In genomic region chr13:117381086-117381595, GRCm38 (mm10) we compare ENCODE assay signal across 26 mouse cellular contexts.
A peak's percentile ranks its signal among the peaks of the same experiment; 100 is the strongest.
DNase-seq lines count a peak whose midpoint lies in the region; ATAC-seq lines count a peak whose summit lies in the region.
"Had no signal": no experiment of that assay in that cellular context is flagged by ENCODE, and none has a peak within 500 bp of the region (broad histone marks: within the 10 kb centered on the region; RNA-seq: fewer than 3 reads in every experiment).

No protein-coding gene starts in this region.

- H3K9me3 ChIP-seq in embryonic facial prominence, embryonic 14.5 days (ENCODE audit: control insufficient read depth, low read length) = no peaks in the 10 kb centered on the region
- H3K9me3 ChIP-seq in embryonic facial prominence, embryonic 10.5 days = no peaks in the 10 kb centered on the region
- H3K9me3 ChIP-seq in forebrain, embryonic 11.5 days (ENCODE audit: control insufficient read depth, low read length) = no peaks in the 10 kb centered on the region
- H3K9me3 ChIP-seq: embryonic facial prominence, embryonic 13.5 days; heart, embryonic 10.5 days; heart, embryonic 13.5 days had no signal

- no peaks in the 10 kb centered on the region for H3K36me3 ChIP-seq in embryonic facial prominence, embryonic 14.5 days (ENCODE audit: control insufficient read depth, insufficient read depth, low read length)
- no peaks in the 10 kb centered on the region for H3K36me3 ChIP-seq in embryonic facial prominence, embryonic 10.5 days (replicated peaks)
- H3K36me3 ChIP-seq in forebrain, embryonic 11.5 days (ENCODE audit: control insufficient read depth, insufficient read depth, low read length) = no peaks in the 10 kb centered on the region
- H3K36me3 ChIP-seq: embryonic facial prominence, embryonic 13.5 days; heart, embryonic 10.5 days; heart, embryonic 13.5 days had no signal

- no peaks in the 10 kb centered on the region for H3K27me3 ChIP-seq in embryonic facial prominence, embryonic 14.5 days (replicated peaks; ENCODE audit: control insufficient read depth, insufficient read depth, low read length)
- no peaks in the 10 kb centered on the region for H3K27me3 ChIP-seq in embryonic facial prominence, embryonic 10.5 days (replicated peaks; ENCODE audit: low read depth, poor library complexity, severe bottlenecking)
- no peaks in the 10 kb centered on the region for H3K27me3 ChIP-seq in forebrain, embryonic 11.5 days (ENCODE audit: control insufficient read depth, insufficient read depth, low read length)
- H3K27me3 ChIP-seq: embryonic facial prominence, embryonic 13.5 days; heart, embryonic 13.5 days had no signal

- ATAC-seq in embryonic facial prominence, embryonic 14.5 days (ENCODE audit: low read depth) = no peak
- ATAC-seq in forebrain, embryonic 11.5 days (replicated peaks; ENCODE audit: low FRiP score) = no peak
- ATAC-seq: forebrain, embryonic 14.5 days; hindbrain, postnatal 0 days; inflammation-experienced regulatory T-cells, adult 6 months; intestine, embryonic 16.5 days had no signal

- no peak overlapping the region for H3K4me3 ChIP-seq in embryonic facial prominence, embryonic 14.5 days (ENCODE audit: low read depth, low read length)
- H3K4me3 ChIP-seq in embryonic facial prominence, embryonic 10.5 days = no peak overlapping the region
- no peak overlapping the region for H3K4me3 ChIP-seq in forebrain, embryonic 11.5 days (ENCODE audit: low read depth, low read length)
- H3K4me3 ChIP-seq: embryonic facial prominence, embryonic 13.5 days; heart, adult 2 months; heart, embryonic 10.5 days; heart, embryonic 13.5 days had no signal

- WGBS in embryonic facial prominence, embryonic 14.5 days = 50% methylated on average over 4 of the region's 4 CpGs
- WGBS in embryonic facial prominence, embryonic 10.5 days = 82% methylated on average over 4 of the region's 4 CpGs
- 83% methylated on average over 4 of the region's 4 CpGs for WGBS in forebrain, embryonic 11.5 days

- H3K4me1 ChIP-seq in embryonic facial prominence, embryonic 14.5 days (ENCODE audit: control insufficient read depth, insufficient read depth, low read length) = no peaks in the 10 kb centered on the region
- no peaks in the 10 kb centered on the region for H3K4me1 ChIP-seq in embryonic facial prominence, embryonic 10.5 days
- H3K4me1 ChIP-seq in forebrain, embryonic 11.5 days (replicated peaks; ENCODE audit: control insufficient read depth, insufficient read depth, low read length) = no peaks in the 10 kb centered on the region
- H3K4me1 ChIP-seq: embryonic facial prominence, embryonic 13.5 days; heart, embryonic 10.5 days; heart, embryonic 13.5 days had no signal

- no peak overlapping the region for H3K4me2 ChIP-seq in embryonic facial prominence, embryonic 14.5 days (ENCODE audit: low read depth, low read length)
- no peak overlapping the region for H3K4me2 ChIP-seq in forebrain, embryonic 11.5 days (ENCODE audit: low read depth, low read length, severe bottlenecking)
- H3K4me2 ChIP-seq: embryonic facial prominence, embryonic 13.5 days; heart, embryonic 13.5 days; hindbrain, embryonic 14.5 days had no signal

- peak; percentile 24 for DNase-seq in embryonic facial prominence, embryonic 14.5 days (ENCODE audit: low spot score)
- no peak for DNase-seq in embryonic facial prominence, embryonic 10.5 days (ENCODE audit: low spot score)
- DNase-seq in 3T3-L1 (ENCODE audit: low read depth, low spot score) (peak; percentile 95), adipocyte (ENCODE audit: low spot score) (peak; percentile 35)
- DNase-seq in forelimb bud, embryonic 11.5 days (ENCODE audit: low read depth, low spot score) = peak; percentile 14
- DNase-seq in lung, postnatal 25 days (ENCODE audit: low spot score) = no peak
- no peak for DNase-seq in forebrain, embryonic 11.5 days (ENCODE audit: low spot score)
- DNase-seq: adrenal gland, adult 8-10 months; adrenal gland, postnatal 25 days; cerebellum, adult 11-12 months; cerebellum, adult 9-10 months; cerebellum, postnatal 25 days; gastrocnemius, postnatal 10 days; gastrocnemius, postnatal 36 days; heart, adult 2 months; heart, postnatal 14 days; heart, postnatal 4 days; kidney, adult 2 months had no signal

- no peak overlapping the region for H3K27ac ChIP-seq in embryonic facial prominence, embryonic 14.5 days (replicated peaks; ENCODE audit: low read depth, low read length)
- H3K27ac ChIP-seq in embryonic facial prominence, embryonic 10.5 days (replicated peaks) = no peak overlapping the region
- H3K27ac ChIP-seq in forebrain, embryonic 11.5 days (ENCODE audit: low read depth, low read length) = no peak overlapping the region
- H3K27ac ChIP-seq: embryonic facial prominence, embryonic 13.5 days; heart, adult 2 months; heart, embryonic 10.5 days; heart, embryonic 13.5 days; hindbrain, embryonic 14.5 days; hindbrain, postnatal 0 days had no signal

- H3K9ac ChIP-seq in embryonic facial prominence, embryonic 14.5 days (ENCODE audit: low read depth, low read length) = no peak overlapping the region
- no peak overlapping the region for H3K9ac ChIP-seq in forebrain, embryonic 11.5 days (ENCODE audit: low read length)
- H3K9ac ChIP-seq: embryonic facial prominence, embryonic 13.5 days; heart, embryonic 13.5 days; hindbrain, embryonic 14.5 days had no signal

Comparison
In these comparisons a context has a peak if more than half of its experiments do, and no peak if none do; other contexts are left out.
1. DNase-seq: peak in embryonic facial prominence, embryonic 14.5 days (single experiment), 3T3-L1 (single experiment), adipocyte (single experiment) and forelimb bud, embryonic 11.5 days (single experiment); none in embryonic facial prominence, embryonic 10.5 days (single experiment), lung, postnatal 25 days (single experiment) and forebrain, embryonic 11.5 days (single experiment).